Mouse (Mus musculus) lung, adult 2 months (tissue): Measurements from ENCODE around the gene Hist1h2bh. TPM values are rescaled to one million over a fixed set of nuclear protein-coding genes. Genes with fewer than 3 reads are reported as not detected.
"Not testable (repeated sequence)": the region's sequence is repeated elsewhere in the genome, so short reads cannot be mapped to it uniquely, and the experiment has no call there.

Source experiments
- DNase-seq: peaks from one replicate; pipeline ENCODE4 v3.0.0; 2022
- H3K4me1 ChIP-seq: fragments of 200-500 bp; 2 replicates; pipeline ENCODE4 v1.6.1; 2011; ENCODE audit warnings: low read length; ENCODE audit not compliant: control insufficient read depth, insufficient read depth
- H3K4me3 ChIP-seq: fragments of 200-500 bp; replicated peaks from 2 replicates; pipeline ENCODE3; 2011; ENCODE audit warnings: low read depth, mild to moderate bottlenecking, control low read depth, low read length; ENCODE audit errors: extremely low read depth
- CTCF ChIP-seq: fragments of 200-500 bp; IDR thresholded peaks from 2 replicates; pipeline ENCODE4 v1.5.1; 2011; ENCODE audit warnings: mild to moderate bottlenecking, low read length, control low read depth; ENCODE audit not compliant: insufficient read depth
- POLR2A ChIP-seq: fragments of 200-500 bp; IDR thresholded peaks from 2 replicates; pipeline ENCODE4 v1.6.1; 2011; ENCODE audit warnings: low read depth, mild to moderate bottlenecking, control low read depth, low read length, borderline replicate concordance; ENCODE audit errors: extremely low read depth
- WGBS: fragments of 180-500 bp; shearing (Covaris S2); methylation state at CpG from one replicate; pipeline ENCODE4 v1.1.7; 2018; 5-methylcytosine and 5-hydroxymethylcytosine counted together
- polyA plus RNA-seq: library from polyadenylated mRNA; depleted of rRNA; stranded (reverse); fragments of >200 nt; gene quantifications from 2 replicates; pipeline ENCODE4 v1.2.3, GENCODE M21; 2012

Hist1h2bh gene
- polyA plus RNA-seq, 1 experiment = 0.66 TPM

DNA sequence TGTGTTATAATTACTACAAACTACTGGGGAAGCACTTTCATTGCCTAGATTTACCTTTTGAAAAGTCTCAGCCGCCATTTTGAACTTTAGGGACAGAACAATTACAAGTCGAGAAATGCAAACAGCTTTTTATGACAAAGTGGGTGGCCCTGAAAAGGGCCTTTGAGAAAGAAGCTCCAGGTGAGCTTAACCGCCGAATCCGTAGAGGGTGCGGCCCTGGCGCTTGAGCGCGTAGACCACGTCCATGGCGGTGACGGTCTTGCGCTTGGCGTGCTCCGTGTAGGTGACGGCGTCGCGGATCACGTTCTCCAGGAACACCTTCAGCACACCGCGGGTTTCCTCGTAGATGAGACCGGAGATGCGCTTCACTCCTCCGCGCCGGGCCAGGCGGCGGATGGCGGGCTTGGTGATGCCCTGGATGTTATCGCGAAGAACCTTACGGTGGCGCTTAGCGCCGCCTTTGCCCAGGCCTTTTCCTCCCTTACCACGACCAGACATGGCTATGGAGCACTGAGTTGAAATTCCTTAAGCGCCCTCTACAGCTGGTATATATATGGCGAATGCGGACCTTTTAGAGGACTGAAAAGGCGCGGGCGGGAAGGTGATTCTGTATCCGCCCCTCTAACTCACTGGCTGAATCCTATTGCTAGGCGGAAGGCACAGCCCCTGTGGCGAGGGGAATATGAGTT, 8.1 kb upstream of the Hist1h2bh start, which contains the start of gene Hist1h4f:
TSS of gene Hist1h4f (minus strand) at position 503 of the 689 bp plus-strand sequence.
- peak; percentile 74 for DNase-seq
- WGBS = under 1% methylated on average over 47 of the region's 47 CpGs
- TF ChIP-seq POLR2A (peak; percentile 81; the same call in 1 of the 2 replicates), CTCF (0 out of 2 replicates have a peak, but pooled peaks have one; percentile 12)
- H3K4me3 ChIP-seq = peak within 1 kb of the TSS; percentile 61
- not testable (repeated sequence) for H3K4me1 ChIP-seq

DNA sequence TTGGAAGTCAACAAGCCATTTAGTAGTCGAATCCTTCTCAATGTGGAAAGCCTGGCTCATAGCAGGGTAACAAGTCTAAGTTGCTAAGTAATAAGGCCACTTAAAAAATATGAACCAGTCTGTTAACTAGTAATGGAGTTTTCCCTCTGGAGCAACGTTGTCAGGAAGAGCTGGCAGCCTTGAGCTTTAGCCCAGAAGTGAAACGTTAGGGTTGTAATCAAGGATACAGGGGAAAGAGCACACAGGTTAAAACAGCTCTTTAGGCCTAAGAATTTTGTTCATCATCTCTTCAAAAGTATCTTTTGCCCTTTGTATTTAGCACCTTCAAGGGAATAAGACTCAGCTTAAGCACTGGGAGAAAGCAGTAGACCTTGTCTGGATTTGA, 7.6 kb upstream of the Hist1h2bh start:
- TF ChIP-seq POLR2A (no peak), CTCF (no peak)
- Histone ChIP-seq H3K4me1 (peaks cover 3% of the 10 kb centered on the region; the same call in 1 of the 2 replicates), H3K4me3 (no peak overlapping the region)
- 5% methylated on average over 3 of the region's 3 CpGs for WGBS
- DNase-seq = no peak

DNA sequence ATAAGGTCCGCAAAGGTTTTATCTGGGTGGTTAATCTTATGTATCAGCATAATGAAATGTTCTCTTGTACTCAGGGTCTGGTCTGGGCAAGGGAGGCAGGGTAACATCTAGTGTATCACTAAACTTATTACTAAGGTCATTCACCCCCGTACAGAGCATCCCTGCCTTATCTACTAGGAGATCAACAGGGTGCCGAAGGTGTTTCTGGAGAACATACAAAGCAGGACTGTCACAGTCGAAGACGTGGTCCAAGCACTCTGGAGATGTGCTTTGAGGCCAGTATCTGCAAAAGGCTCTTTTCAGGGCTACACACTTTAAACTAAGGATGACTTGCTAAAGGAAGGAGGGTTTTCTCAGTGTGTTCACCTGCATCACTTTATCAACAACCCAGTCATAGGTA, 3.5 kb upstream of the Hist1h2bh start:
- no peak for TF ChIP-seq CTCF
- TF ChIP-seq POLR2A = no peak
- peaks cover 2% of the 10 kb centered on the region; the same call in 1 of the 2 replicates for H3K4me1 ChIP-seq
- 72% methylated on average over 5 of the region's 5 CpGs for WGBS
- no peak for DNase-seq
- H3K4me3 ChIP-seq = no peak overlapping the region

DNA sequence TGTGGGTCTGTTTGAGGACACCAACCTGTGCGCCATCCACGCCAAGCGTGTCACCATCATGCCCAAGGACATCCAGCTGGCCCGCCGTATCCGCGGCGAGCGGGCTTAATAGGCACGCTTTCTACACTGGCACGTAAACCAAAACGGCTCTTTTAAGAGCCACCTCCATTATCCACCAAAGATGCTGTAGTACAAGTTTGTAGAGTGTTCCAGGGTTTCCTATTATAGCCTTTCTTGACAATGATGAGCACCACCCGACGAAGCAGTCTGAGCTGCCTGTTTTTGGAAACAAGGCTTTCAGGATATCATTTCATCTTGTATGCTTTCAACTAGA, 1.6 kb upstream of the Hist1h2bh start:
- under 1% methylated on average over 13 of the region's 14 CpGs for WGBS
- not testable (repeated sequence) for DNase-seq, H3K4me1 ChIP-seq
- peak overlapping the region; percentile 24 for H3K4me3 ChIP-seq

DNA sequence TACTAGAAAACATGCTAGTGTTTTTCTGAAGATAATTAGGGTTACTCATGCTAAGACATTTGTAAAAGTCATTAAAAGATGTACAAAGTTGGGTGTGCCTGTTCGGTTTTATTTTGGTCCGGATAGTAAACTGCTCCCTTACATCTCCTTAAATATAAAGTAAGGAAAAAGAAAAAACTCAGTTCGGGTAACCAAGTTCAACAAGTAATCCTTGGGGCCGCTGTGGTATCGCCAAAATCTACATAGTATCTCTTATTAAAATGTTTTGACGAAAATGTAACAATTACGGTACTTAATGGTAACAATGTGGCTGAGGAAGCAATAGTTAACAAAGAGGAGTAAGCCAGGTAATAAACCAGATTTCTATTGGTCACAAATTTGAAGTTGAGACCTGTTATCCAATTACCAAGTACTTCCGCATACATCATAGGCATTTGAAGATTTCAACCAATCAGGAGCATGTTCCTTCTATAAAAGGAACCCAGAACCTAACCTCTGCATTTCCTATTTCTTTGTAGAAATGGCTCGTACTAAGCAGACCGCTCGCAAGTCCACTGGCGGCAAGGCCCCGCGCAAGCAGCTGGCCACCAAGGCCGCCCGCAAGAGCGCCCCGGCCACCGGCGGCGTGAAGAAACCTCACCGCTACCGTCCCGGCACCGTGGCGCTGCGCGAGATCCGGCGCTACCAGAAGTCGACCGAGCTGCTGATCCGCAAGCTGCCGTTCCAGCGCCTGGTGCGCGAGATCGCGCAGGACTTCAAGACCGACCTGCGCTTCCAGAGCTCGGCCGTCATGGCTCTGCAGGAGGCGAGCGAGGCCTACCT, 984 bp upstream of the Hist1h2bh start, which contains the start of gene Hist1h3f:
TSS of gene Hist1h3f (plus strand) at position 88 of the 822 bp plus-strand sequence.
- peaks cover 2% of the 10 kb centered on the region; the same call in 1 of the 2 replicates for H3K4me1 ChIP-seq
- TF ChIP-seq POLR2A (peak; percentile 84), CTCF (no peak)
- WGBS = under 1% methylated on average over 35 of the region's 45 CpGs
- peak within 1 kb of the TSS; percentile 71 for H3K4me3 ChIP-seq
- DNase-seq = peak; percentile 71

DNA sequence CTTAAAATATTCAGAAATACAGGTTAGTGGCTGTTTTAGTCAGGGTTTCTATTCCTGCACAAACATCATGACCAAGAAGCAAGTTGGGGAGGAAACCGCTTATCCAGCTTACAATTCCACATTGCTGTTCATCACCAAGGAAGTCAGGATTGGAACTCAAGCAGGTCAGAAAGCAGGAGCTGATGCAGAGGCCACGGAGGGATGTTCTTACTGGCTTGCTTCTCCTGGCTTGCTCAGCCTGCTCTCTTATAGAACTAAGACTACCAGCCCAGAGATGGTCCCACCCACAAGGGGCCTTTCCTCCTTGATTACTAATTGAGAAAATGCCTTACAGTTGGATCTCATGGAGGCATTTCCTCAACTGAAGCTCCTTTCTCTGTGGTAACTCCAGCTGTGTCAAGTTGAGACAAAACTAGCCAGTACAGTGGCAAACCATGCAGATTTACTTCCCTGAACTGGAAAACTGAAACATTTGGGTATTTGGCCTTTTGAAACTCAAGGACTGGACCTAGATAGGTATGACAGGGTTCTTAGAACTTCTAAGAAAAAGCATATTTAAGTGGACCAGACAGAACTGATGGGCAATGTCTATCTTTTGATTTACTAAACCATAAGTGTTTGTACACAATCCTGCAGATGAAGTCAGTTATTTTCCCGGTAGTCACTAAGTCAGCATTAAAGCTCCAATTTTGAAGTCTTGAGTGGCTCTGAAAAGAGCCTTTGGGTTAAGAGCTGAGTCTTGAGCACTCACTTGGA, 789 bp downstream of the Hist1h2bh start:
- not testable (repeated sequence) for DNase-seq, H3K4me1 ChIP-seq
- H3K4me3 ChIP-seq = peak overlapping the region; percentile 41
- WGBS = 14% methylated on average over 3 of the region's 3 CpGs

DNA sequence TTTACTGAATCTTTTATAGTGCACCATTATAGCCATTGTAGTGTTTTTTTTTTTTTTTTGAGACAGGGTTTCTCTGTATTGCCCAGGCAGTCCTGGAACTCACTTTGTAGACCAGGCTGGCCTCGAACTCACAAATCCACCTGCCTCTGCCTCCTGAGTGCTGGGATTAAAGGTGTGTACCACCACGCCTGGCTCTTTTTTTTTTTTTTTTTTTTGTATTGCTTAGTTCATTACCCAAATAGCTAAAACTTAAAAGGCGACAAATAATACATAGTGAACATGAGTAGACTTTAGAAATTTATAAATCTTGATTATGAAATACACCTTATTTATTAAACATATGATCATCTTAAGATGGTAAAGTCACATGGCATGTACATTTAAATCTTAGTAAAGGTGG, 1.7 kb downstream of the Hist1h2bh start:
- WGBS = 88% methylated on average over 3 of the region's 3 CpGs
- TF ChIP-seq POLR2A (no peak), CTCF (no peak)
- DNase-seq = no peak
- H3K4me3 ChIP-seq = no peak overlapping the region
- peaks cover 2% of the 10 kb centered on the region; the same call in 1 of the 2 replicates for H3K4me1 ChIP-seq

DNA sequence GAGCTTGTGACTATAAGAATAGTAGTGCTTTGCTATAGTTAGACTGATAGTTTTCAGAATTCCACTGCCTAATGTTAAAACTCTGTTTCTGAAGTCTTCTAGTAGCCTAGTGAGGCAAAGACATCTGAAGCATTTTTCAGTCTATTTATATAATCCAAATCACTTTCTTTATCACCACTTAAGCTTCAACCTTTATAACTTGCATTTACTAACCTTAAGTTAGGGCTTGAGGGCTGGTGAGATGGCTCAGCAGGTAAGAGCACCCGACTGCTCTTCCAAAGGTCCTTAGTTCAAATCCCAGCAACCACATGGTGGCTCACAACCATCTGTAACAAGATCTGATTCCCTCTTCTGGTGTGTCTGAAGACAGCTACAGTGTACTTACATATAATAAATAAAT, 3.4 kb downstream of the Hist1h2bh start:
- WGBS = 58% methylated on average over 1 of the region's 1 CpGs
- H3K4me3 ChIP-seq, H3K4me1 ChIP-seq, DNase-seq: not testable (repeated sequence)

DNA sequence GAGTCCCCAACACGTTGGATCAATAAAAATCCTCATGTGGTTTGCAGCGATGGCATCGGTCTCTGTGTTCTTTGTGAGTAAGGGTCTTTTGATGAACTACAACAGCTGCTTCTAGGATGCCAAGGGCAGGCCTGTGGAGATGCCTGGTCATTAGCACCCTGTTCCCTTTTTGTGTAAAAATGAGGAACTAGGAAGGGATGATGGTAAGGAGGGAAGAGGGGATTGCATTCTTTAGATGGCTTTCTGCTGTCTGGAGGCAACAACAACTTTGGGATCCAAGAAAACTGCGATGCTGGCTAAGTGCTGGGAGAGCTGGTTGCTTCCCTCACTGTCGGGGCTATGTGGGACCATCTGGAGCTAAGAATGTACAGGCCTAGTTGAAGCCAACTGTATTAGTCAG, 4.9 kb downstream of the Hist1h2bh start:
- no peak overlapping the region for H3K4me3 ChIP-seq
- DNase-seq = no peak
- TF ChIP-seq POLR2A = no peak
- no peak for TF ChIP-seq CTCF
- peaks cover 2% of the 10 kb centered on the region; the same call in 1 of the 2 replicates for H3K4me1 ChIP-seq
- 81% methylated on average over 5 of the region's 5 CpGs for WGBS
